Mouse (Mus musculus) olfactory bulb, adult 2 months (tissue): ENCODE results near the gene Reep3. TPM values are rescaled to one million over a fixed set of nuclear protein-coding genes. Genes with fewer than 3 reads are reported as not detected.
A peak's percentile ranks its signal among the peaks of the same experiment; 100 is the strongest.

Experiments used
- H3K27ac ChIP-seq: fragments of 200-500 bp; 2 replicates; pipeline ENCODE4 v1.5.1; 2012; ENCODE audit warnings: low read depth, low read length; ENCODE audit not compliant: insufficient read depth
- H3K4me1 ChIP-seq: fragments of 200-500 bp; 2 replicates; pipeline ENCODE4 v1.6.1; 2012; ENCODE audit warnings: low read length; ENCODE audit not compliant: control insufficient read depth, insufficient read depth
- H3K4me3 ChIP-seq: fragments of 200-500 bp; 2 replicates; pipeline ENCODE4 v1.5.1; 2012; ENCODE audit warnings: mild to moderate bottlenecking, low read depth, low read length, moderate library complexity; ENCODE audit not compliant: insufficient read depth
- CTCF ChIP-seq: fragments of 200-500 bp; IDR thresholded peaks from 2 replicates; pipeline ENCODE4 v1.5.1; 2012; ENCODE audit warnings: low read depth, mild to moderate bottlenecking, low read length, moderate library complexity; ENCODE audit not compliant: insufficient read depth
- POLR2A ChIP-seq: fragments of 200-500 bp; IDR thresholded peaks from 2 replicates; pipeline ENCODE4 v1.6.1; 2012; ENCODE audit warnings: mild to moderate bottlenecking, low read depth, low read length, moderate library complexity; ENCODE audit not compliant: insufficient read depth
- WGBS: fragments of 180-500 bp; shearing (Covaris S2); methylation state at CpG from one replicate; pipeline ENCODE4 v1.1.7; 2018; 5-methylcytosine and 5-hydroxymethylcytosine counted together
- polyA plus RNA-seq: library from polyadenylated mRNA; stranded (reverse); fragments of >200 nt; gene quantifications from 2 replicates; pipeline ENCODE4 v1.2.4, GENCODE M21; 2012; ENCODE audit warnings: low replicate concordance; ENCODE audit not compliant: missing spikeins, insufficient read depth, insufficient read length

Reep3 gene
- polyA plus RNA-seq, 1 experiment: not detected

GRCm38 (mm10) chr10:67100831-67101251 is 4.1 kb upstream of the Reep3 start:
- Histone ChIP-seq H3K4me3 (no peak overlapping the region), H3K4me1 (peaks cover 35% of the 10 kb centered on the region), H3K27ac (no peak overlapping the region)
- TF ChIP-seq POLR2A (no peak), CTCF (no peak)
- WGBS: 77% methylated on average over 9 of the region's 9 CpGs

- Histone ChIP-seq H3K4me3 (no peak overlapping the region), H3K27ac (no peak overlapping the region), H3K4me1 (peaks cover 31% of the 10 kb centered on the region)
- WGBS: 46% methylated on average over 7 of the region's 7 CpGs
- TF ChIP-seq POLR2A (no peak), CTCF (no peak)
These were observed 3.4 kb upstream of the Reep3 start for GRCm38 (mm10) chr10:67100011-67100661.

GRCm38 (mm10) chr10:67099183-67099929 is 2.6 kb upstream of the Reep3 start:
- Histone ChIP-seq H3K27ac (no peak overlapping the region), H3K4me1 (peaks cover 26% of the 10 kb centered on the region), H3K4me3 (no peak overlapping the region)
- WGBS: 57% methylated on average over 13 of the region's 13 CpGs
- TF ChIP-seq CTCF (no peak), POLR2A (no peak)

- WGBS: 18% methylated on average over 7 of the region's 7 CpGs
- no peak for TF ChIP-seq POLR2A
- TF ChIP-seq CTCF: no peak
- peaks cover 22% of the 10 kb centered on the region for H3K4me1 ChIP-seq
- 0 out of 2 replicates have a peak overlapping the region, but pooled peaks have one; percentile 5 for H3K4me3 ChIP-seq
- H3K27ac ChIP-seq: no peak overlapping the region
These were observed 1.8 kb upstream of the Reep3 start for GRCm38 (mm10) chr10:67098408-67099050.

- under 1% methylated on average over 15 of the region's 15 CpGs for WGBS
These were observed 849 bp upstream of the Reep3 start for GRCm38 (mm10) chr10:67097437-67098150.

GRCm38 (mm10) chr10:67095798-67096620 is 736 bp downstream of the Reep3 start, which contains the start of gene Jmjd1c:
Gene Jmjd1c (plus strand): TSS chr10:67096125.
- H3K27ac ChIP-seq: peak within 1 kb of the TSS; percentile 96
- TF ChIP-seq POLR2A (peak; percentile 89; the same call in 1 of the 2 replicates), CTCF (no peak)
- H3K4me3 ChIP-seq: peak within 1 kb of the TSS; percentile 93
- whole genome bisulfite sequencing: 1% methylated on average over 70 of the region's 73 CpGs
- H3K4me1 ChIP-seq: peaks cover 9% of the 10 kb centered on the region

More at GRCm38 (mm10) chr10:67097437-67098150, 849 bp upstream of the Reep3 start:
- peak overlapping the region; percentile 93 for H3K4me3 ChIP-seq
- H3K27ac ChIP-seq: peak overlapping the region; percentile 96
- peaks cover 17% of the 10 kb centered on the region for H3K4me1 ChIP-seq
- no peak for TF ChIP-seq POLR2A
- no peak for TF ChIP-seq CTCF

GRCm38 (mm10) chr10:67094922-67095321 is 1.8 kb downstream of the Reep3 start:
- H3K4me3 ChIP-seq: no peak overlapping the region
- peaks cover 5% of the 10 kb centered on the region for H3K4me1 ChIP-seq
- no peak overlapping the region for H3K27ac ChIP-seq
- 91% methylated on average over 7 of the region's 7 CpGs for WGBS
- no peak for TF ChIP-seq CTCF
- TF ChIP-seq POLR2A: no peak

GRCm38 (mm10) chr10:67090611-67091010 is 6.1 kb downstream of the Reep3 start:
- WGBS: 92% methylated on average over 4 of the region's 4 CpGs
- TF ChIP-seq CTCF: no peak
- H3K4me3 ChIP-seq: no peak overlapping the region
- H3K4me1 ChIP-seq: peaks cover 4% of the 10 kb centered on the region; the same call in 1 of the 2 replicates
- H3K27ac ChIP-seq: no peak overlapping the region
